Mouse (Mus musculus): ENCODE measurements around the gene Scly.

- TF ChIP-seq GATA1 (IDR thresholded peaks at IDR 0.05; ENCODE audit: borderline replicate concordance, low read length) (no peak), FLI1 (IDR thresholded peaks at IDR 0.05; ENCODE audit: low read length) (no peak)
Observed at GRCm38 (mm10) chr1:91344001-91344400, 45.9 kb downstream of the Scly start.

All from megakaryocyte, embryonic 14.5 days (primary cell).